Mouse (Mus musculus): ENCODE results near the gene Tbx4.

DNA sequence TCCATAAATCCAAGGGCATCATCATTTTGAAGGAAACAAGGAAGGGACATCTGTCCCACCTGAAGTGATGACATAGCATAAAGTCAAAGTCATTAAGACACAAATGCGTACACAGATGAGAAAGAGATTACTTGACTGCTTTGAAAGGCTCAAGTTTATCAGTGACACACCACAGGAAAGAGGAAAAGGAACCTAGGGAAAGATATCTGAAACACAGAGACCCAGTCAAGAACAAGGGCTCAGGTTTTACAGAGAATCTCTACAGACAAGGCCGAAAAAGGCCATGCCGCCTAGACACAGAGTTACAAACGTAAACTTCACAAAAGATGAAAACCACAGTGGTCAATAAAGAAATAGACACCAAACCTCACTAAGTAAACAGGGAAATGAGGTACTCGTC, 73.6 kb downstream of the Tbx4 start:
- TF ChIP-seq ZNF384 (IDR thresholded peaks at IDR 0.05; ENCODE audit: low read depth, low read length) (no peak), MAZ (IDR thresholded peaks at IDR 0.05; ENCODE audit: low read depth, low read length) (no peak), CTCF (conservative IDR thresholded peaks at IDR 0.05 in 1 of 2, IDR thresholded peaks at IDR 0.05 in 1 of 2; ENCODE audit: low read depth in 2 of 2, low read length in 2 of 2) (no peak), CHD2 (IDR thresholded peaks at IDR 0.05; ENCODE audit: low read length) (no peak), EP300 (IDR thresholded peaks at IDR 0.05; ENCODE audit: low read length) (no peak), ZKSCAN1 (IDR thresholded peaks at IDR 0.05; ENCODE audit: borderline replicate concordance, low read depth, low read length) (no peak), NRF1 (IDR thresholded peaks at IDR 0.05; ENCODE audit: low read depth, low read length) (no peak), POLR2A (IDR thresholded peaks at IDR 0.05; ENCODE audit: low read depth, low read length) (no peak), TBP (conservative IDR thresholded peaks at IDR 0.05; ENCODE audit: low read depth, low read length) (no peak), UBTF (IDR thresholded peaks at IDR 0.05; ENCODE audit: low read depth, low read length) (no peak), RCOR1 (conservative IDR thresholded peaks at IDR 0.05; ENCODE audit: low read depth, low read length) (no peak), ZC3H11A (IDR thresholded peaks at IDR 0.05; ENCODE audit: low read depth, low read length) (no peak), USF2 (conservative IDR thresholded peaks at IDR 0.05; ENCODE audit: low read depth, low read length) (no peak)
